Mouse (Mus musculus) liver, adult 2 months (tissue): ENCODE measurements at regions not wholly inside any gene's neighbourhood (a gene's known extent, or its start where the extent isn't known, plus 50 kb on each side); places are given as distances from the start of the nearest gene placed in this dataset.

Source experiments
- CTCF ChIP-seq: fragments of 200-500 bp; IDR thresholded peaks from 2 replicates; pipeline ENCODE4 v1.5.1; 2011; ENCODE audit warnings: low read depth, low read length, control low read depth
- POLR2A ChIP-seq: fragments of 200-500 bp; IDR thresholded peaks from 2 replicates; pipeline ENCODE4 v1.6.1; 2011; ENCODE audit warnings: low read length, control low read depth; ENCODE audit not compliant: insufficient read depth; ENCODE audit errors: extremely low read depth

- TF ChIP-seq CTCF (no peak), POLR2A (no peak)
Observed at GRCm38 (mm10) chr10:37618606-37619005, 479.9 kb upstream of the Marcks start.
